Mouse (Mus musculus): ENCODE data around the gene Gucy1b2.

Gene Gucy1b2

DNA sequence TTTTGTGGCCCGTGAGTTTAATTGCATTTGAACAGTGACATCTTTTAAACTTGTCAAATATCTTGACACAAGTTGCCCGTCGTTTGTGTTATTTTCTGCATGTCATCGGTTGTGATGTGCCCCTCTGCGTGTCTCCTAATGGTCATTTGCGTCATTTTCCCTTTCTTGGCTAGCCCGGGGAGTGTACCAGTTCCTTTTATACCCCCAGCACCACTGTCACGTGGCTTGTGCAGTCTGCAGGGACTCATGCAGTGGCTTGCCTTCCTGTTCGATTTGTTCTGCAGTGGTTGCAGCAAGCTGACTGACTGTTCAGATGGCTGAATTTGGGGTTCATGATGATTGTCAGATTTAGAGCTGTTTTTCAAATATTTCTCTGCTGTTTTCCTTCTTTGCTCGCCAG is 82.1 kb downstream of the Gucy1b2 start:
- DNase-seq (ENCODE audit: low spot score in 2 of 2) = no peak

DNA sequence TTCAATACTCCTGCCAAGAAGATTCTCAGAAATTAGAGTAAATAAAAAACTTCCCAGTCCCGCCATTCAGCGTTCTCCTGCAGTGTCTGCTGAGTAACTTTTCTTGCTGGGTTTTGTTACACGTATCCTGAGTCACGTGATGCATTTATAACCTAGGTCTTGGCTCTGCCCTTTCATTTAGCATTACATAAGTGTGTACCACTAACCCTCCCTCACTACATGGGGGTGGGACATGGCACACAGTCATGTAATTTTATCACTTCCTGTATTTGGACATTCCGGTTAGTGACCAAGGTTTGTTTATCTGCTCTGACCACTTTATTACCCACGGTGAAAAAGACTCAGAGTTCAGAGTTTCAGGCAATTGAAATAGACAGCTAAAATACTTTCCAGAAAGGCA is 85.3 kb downstream of the Gucy1b2 start:
- DNase-seq (ENCODE audit: low spot score in 2 of 2) = no peak

DNA sequence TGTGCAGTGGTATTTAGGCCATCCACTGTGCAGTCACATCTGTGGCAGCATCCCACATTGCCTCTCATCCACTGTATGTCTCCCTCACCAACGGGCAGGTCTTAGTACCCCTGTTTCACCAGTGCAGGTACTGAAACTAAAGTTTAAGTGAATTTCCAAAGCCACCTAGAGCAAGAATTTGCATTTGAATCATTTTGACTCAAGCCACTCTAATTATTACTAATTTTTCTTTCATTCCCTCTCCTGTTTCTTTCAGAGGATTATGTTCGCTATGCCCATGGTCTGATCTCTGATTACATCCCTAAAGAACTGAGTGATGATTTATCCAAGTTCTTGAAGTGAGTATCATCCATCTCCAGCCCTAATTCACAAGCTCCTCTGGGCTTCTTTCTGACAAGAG is 92.3 kb downstream of the Gucy1b2 start:
- peak in 1 of 2 experiments; percentile 4 for DNase-seq (ENCODE audit: low spot score in 2 of 2)

DNA sequence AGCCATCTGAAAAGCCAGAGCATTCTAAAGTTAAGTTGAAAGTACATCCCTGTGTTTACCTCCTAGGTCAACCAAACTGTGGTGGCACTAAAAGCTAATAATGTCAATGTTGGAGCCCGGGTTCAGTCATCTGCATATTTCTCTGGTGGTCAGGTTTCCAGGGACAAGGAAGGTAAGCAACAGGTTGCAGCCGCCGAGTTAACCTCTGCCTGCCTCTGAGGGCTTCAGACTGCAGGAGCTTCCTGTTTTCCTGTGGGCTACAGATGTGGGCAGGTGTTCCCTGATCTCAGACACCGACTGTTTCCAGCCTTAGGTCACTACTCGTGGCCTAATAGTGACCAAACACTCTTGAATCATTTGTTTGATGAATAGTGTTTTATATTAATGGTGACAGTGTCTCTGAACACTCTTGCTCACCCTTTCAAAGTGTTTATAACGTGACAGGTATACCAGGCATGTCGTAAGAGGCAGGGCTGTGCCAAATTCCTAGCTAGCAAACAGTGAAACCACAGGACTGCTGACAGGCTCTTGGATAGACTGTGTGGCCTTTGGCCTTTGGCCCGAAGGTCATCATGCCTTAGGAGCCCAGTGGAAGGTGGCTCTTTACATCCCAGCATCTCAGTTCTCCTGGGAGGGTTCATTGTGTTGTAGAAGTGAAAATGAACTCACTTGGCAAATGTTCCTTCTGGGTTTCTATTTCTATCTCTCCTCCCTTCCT is 94.7 kb downstream of the Gucy1b2 start:
- DNase-seq (ENCODE audit: low spot score in 2 of 2) = peak in 1 of 2 experiments; percentile 5

DNA sequence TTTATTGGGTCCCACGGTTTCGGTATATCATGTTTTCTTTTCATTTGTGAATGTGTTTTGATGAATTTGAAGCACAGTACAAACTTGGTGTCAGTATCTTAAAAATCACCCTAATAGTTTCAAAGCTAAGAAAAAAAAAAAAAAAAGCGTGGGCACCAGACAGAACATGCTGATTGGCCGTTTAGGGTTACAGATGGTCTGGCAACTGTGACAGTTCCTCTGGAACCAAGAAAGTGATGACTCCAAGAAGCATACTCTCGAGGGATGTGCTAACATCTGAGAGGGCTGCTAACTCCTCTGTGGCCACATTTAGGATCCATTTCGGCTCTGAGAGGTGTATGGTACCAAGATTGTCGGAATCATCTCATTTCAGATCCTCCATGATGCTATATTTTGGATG is 100.9 kb downstream of the Gucy1b2 start:
- no peak for DNase-seq (ENCODE audit: low spot score in 2 of 2)

DNA sequence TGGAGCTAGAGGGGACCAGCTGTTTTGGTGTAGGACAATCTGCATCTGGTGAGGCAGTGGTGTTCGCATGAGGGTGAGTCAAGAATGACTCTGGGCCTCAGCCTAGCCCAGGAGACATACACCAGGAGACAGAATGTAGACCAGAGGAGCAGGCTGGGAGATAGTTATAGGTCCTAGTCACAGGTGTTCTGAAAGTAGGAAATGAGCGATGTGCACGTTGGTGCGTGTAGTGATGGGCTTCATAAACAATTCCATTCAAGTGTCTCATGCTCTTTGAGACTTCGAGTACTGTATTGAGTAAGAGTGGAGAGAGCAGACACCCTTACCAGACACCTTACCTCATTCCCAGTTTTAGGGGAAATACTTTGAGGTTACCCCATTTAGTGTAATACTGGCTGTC is 102.3 kb downstream of the Gucy1b2 start:
- DNase-seq (ENCODE audit: low spot score in 2 of 2) = no peak

DNA sequence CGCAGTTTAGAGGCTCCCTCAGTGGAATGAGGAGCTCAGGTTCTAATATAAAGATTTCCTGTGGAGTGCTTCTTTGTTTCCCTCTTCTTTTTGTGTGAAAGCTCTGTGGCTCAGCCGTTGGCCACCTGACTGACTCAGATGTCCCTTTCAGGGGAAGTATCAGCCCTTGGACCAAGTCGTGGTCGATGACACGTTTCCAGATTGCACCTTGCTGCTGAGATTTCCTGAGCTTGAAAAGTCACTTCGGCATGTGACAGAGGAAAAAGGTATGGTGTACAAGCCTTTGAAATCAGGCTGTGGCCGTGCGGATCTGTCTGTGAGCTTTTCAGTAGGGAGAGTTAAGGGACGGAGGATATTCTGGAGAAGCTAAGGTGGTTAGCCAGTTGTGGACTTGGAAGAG is 102.7 kb downstream of the Gucy1b2 start:
- no peak for DNase-seq (ENCODE audit: low spot score in 2 of 2)

DNA sequence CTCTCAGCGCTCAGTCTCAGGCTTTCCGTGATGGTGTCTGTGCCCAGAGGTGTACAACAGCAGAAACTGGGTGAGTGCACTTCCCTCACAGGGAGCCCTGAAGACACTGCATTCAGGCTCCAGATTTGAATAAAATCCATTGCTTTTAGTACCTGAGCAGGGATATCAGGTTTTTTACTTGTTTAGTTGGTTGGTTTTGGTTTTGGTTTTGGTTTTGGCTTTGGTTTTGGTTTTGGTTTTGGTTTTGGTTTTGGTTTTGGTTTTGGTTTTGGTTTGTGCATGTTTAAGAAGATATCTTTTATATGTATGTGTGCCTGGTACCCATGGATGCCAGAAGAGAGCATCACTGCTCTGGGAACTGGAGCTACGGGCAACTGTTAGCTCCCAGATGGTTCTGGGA is 105.2 kb downstream of the Gucy1b2 start:
- DNase-seq (ENCODE audit: low spot score in 2 of 2) = no peak

DNA sequence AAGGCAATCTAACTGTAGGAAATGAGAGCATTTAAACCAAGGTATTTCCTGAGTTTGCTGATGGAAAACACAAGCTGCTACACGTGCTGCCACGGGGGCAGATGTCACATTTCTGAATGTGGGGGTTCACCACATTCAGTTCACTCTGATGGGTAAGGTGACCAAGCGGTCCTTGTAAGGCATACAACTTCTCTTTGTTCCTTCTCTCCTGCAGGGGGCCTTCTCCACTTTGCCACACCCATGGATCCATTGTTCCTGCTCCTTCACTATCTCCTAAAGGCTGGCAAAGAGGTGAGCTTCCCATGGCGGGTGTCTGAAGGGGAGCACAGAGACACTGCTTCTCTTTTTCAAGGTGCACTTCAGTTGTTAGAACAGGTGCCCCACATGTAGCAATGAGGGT is 105.9 kb downstream of the Gucy1b2 start:
- no peak for DNase-seq (ENCODE audit: low spot score in 2 of 2)

DNA sequence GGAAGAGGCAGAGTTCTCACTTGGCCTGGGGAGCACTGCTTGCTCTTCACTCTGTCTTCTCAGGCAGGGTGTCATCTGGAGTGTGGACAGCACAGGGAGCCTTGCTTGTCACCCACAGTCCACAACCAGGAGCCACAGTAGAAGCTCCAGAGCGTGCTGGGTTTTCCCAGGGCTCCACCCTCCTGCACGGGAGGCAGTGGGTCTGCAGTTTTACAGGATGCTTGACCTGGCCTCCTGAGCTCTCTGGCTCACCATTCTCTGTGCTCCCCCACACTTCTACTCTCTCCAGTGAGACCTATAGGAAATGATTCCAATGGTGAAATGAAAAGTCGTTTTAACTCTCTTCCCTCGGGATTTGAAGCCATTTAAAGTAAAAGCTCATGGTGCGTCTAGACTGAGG is 106.3 kb downstream of the Gucy1b2 start:
- no peak for DNase-seq (ENCODE audit: low spot score in 2 of 2)

DNA sequence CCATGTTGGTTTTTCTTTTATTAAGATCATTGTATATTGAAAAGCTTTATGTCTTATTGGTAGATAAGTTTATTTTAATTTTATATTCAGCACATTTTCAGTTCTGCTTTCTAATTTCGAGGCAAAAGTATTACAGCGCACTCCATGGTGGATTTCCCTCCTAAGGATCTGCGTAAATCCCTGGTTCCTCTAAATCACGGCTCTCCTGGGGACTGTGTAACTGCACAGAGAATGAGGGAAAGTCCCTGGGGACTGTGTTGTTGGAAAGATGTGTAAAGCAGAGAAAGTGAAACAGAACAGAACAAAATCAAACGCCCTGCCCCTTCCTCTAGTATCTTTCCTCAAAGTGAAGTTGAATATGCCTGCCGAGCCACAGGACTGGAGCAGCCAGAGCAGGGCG is 109.0 kb downstream of the Gucy1b2 start:
- no peak for DNase-seq (ENCODE audit: low spot score in 2 of 2)

DNA sequence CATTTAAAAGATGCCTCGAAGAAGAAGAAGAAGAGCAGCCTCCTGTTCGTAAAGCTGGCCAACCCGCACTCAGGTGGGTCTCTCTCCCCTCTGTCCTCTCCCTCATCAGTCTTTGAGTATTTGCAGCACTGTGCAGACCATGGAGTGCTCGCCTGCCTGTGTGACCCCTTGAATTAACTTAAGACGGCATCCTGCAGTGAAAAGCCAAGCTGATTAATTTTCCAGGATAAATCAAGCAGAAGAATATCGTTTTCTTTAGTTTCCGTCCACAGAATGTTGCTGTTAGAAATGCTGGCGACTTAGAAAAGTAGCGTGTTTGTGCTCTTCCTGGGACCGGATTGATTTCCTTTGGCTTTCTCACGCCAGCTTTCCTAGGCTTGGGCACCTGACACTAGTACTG is 109.5 kb downstream of the Gucy1b2 start:
- no peak for DNase-seq (ENCODE audit: low spot score in 2 of 2)

Data from spleen, postnatal 10 days (tissue).